Mouse (Mus musculus): ENCODE measurements around the gene Hsd17b6.

DNA sequence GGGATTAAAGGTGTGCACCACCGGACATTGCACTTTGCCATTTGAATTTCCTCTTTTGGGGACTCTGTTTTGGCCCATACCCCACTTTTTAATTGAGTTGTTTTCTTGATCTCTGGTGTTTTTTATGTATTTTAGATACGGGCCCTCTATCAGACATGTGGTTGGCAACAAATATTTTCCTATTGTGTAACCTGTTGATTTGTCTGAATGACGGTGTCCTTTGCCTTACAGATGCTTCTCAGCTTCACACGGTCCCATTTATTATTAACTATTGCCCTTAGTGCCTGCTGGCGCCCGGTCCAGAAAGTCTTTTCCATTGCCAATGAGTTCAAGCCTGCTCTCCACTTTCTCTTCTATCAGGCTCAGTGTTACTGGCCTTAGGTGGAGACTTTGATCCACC is 40.9 kb downstream of the Hsd17b6 start:
- TF ChIP-seq CTCF (IDR thresholded peaks at IDR 0.05; ENCODE audit: control insufficient read depth, insufficient read depth, low read length) (no peak), POLR2A (IDR thresholded peaks at IDR 0.05; ENCODE audit: borderline replicate concordance, control insufficient read depth, low read depth, low read length) (no peak)

Measured in bone marrow, adult 2 months (tissue).